Mouse (Mus musculus): ENCODE measurements around the gene Fign.

Gene Fign

DNA sequence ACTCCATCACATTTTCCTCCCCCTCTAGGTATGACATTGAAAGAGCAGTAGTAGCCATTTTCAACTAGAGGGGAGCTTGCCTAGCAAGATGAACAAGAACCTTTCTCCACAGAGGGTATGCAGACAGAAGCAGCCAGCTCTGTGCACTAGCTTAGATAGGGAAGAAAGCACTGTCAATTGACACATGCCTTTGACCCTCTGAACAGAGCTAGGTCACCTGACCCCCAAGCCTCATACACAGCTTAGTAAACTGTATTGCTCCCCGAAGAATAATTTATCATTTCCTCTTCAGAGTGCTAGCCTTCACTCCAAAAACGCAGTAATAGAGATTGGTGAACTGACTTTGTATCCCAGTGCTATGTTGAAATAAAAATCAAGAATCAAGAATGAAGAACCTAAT, 49.7 kb downstream of the Fign start:
- no peak for DNase-seq

- DNase-seq = no peak
Measured at GRCm38 (mm10) chr2:64043099-64043498, 54.7 kb downstream of the Fign start.

DNA sequence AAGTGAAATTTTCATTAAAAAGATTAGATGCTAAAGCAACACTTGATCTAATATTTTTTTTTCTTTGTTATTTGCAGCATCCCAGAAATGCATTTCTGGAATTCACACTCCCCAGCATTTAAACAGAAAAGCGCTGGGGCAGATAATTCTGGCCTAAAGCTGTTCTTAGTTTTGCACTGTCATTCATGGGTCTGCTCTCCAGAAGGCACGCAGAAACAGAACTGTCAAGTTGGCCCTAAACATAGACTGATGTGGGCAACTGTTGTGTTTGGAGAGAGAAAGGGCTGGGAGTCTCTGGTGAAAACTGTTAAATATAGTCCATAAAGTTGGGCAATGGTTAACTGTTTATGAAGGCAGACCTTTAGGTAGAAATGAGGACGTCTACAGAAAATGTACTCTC, 62.4 kb downstream of the Fign start:
- no peak for DNase-seq

GRCm38 (mm10) chr2:64033871-64034270, 64.0 kb downstream of the Fign start:
- no peak for DNase-seq

DNA sequence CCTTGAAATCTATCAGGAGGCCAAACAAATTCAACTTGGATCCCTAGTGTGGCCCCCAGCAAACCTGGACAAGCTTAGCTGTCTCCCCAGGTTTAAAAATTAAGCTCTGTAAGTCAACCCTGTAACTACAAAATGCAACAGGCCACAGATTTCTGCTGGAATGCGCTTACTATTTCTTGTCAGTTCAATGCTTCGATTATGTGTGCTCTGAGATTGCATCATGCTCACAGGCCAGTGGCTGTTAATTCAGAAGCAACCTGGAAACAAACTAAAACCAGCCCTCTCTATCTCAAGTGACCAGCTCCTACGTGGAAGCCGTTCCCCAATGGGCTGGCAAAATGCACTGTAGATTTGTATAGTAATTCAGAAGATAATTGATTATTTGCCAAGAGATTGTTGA, 71.9 kb downstream of the Fign start:
- DNase-seq = no peak

DNA sequence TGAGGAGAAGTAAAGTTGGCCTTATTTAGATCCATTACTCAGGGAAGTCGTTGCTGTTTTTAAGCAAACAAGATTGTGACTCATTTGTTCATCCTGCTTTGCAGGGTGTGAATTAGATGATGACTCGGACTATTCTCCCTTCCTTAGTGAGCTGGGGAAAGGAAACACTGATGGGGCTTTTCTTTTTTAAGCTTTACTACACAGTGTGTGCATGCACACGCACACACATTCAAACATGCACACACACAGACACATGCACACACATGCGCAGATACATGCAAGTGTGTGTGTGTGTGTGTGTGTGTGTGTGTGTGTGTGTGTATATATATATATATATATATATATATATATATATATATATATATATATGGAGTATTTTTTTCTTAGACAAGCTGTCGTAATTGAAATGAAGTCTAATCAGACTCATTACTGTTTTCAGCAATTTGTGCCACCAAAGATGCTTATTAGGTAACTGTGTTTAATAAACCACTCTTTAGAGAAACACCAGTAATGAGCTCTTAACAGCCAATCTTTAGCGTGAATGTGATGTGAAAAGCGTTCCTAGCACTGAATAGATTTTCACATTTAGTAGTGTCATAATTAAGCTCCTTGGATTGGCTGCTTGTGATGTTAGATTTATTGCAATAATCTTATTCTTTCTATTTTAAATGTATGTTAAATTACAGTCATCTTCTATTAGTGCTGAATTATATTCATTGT, 103.4 kb downstream of the Fign start:
- DNase-seq = no peak

DNA sequence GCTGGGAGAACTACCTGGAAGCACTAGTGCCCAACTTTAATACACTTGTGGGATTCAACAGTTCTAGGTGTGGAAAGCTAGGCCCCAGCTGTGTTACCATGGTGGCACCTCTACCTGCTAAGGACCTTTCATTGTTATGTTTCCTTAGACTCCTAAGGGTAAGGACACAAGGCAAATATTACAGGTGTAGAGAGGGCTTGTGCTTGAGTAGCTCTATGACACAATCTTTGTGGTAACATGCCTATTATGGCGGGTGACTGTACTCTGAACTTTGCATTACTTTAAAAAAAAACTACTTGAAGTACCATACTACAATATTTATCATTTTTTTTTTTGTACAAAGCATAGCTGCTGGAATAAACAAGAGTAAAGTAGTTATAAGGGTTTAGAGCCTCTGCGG, 112.4 kb downstream of the Fign start:
- DNase-seq = no peak

DNA sequence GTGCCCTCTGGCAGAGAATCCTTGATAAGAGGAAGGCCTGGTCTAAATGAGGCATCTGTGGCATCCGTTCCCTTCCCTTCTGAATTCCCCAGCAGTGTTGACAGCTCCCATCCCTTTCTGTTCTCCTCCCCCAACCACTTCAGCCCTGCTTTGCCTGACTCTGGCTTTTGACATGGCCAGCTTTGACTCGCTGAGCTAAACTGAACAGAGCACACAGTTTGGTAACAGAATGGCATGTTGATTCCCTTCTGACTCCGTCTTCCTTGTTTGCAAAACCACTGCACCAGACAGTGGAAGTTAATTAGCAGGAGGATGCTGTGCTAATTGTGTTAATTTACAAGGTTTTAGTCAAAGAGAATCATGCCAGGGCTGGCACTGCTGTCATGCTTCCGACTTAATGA, 115.5 kb downstream of the Fign start:
- no peak for DNase-seq

DNA sequence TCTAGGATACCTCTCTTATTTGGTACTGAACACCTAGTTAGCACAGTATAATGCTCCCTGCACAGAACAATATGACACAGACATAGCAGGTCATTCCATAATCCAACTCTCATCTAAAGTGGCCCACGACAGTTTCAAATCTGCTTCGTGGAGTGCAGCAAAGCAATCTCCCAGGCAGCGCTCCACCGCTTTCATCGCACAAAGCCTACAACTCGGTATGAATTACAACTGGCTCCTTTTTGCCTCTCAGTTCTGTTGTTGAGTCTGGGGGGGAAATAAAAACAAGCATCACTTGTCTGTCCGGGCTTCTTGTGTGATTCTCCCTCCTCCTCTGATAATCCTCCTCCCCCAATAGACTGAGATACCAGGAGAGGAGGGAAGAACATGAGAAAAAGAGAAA, 116.4 kb downstream of the Fign start:
- no peak for DNase-seq

DNA sequence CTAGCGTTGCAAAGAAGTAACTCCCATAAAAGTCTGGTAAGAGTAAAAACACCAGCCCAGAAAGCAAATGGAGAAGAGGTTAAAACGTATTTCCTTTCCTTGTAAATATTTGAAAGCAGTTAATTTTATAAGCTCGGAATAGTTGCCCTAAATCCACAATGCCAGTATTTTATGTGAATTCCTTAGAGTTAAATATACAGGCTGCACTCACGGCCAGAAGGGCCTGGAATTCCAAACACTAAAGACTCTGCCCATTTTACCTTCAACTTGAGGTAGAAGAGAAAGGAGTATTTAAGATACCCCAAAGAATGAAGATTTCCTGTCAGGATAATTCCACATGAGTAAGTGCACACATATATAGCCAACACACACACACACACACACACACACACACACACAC, 128.2 kb downstream of the Fign start:
- DNase-seq = no peak

GRCm38 (mm10) chr2:63931041-63931440, 166.8 kb downstream of the Fign start:
- no peak for DNase-seq

GRCm38 (mm10) chr2:63926481-63927097, 171.2 kb downstream of the Fign start:
- DNase-seq = no peak

- no peak for DNase-seq
Measured at GRCm38 (mm10) chr2:63925721-63926235, 172.1 kb downstream of the Fign start.
